Mouse (Mus musculus) right cerebral cortex, postnatal 10 days (tissue): ENCODE measurements around the gene Hsd17b7.

Source experiments
- DNase-seq, 2 experiments: peaks; one replicate each; pipeline ENCODE4 v3.0.0; 2021; ENCODE audit warnings: low spot score in 2 of 2

The Hsd17b7 gene

DNA sequence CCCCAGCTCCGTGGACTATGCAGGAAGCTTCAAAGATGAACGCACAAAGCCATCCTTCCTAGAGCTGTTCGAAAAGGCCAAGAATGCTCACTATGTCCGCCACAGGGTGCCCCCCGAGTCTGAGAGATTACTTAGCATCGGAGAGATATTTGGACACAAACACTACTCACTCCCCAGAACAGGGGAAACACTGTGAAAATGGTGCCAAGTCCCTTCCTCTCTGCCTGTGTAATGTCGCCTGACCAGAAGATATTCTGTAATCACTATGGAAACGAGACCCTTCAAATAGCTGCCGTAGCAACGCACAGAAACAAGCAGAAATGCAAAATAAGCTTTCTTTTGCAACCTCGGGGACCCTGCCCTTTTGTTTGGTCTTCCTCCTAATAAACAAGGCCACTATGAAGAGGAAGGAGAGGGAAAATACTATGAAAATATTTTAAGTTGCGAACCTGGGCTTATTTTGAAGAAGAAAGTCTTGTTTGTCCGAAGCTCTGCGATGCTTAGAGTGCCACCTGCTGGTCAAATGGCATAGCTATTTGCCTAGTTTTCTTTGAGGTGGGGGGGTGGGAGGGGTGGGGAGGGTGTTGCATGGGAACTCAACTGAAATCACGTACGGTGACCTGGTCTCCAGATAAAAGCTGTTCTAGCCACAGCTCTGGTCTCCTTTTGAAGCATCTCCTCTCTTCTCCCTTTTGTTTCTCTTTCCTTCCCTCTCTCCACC, 34.9 kb downstream of the Hsd17b7 start:
- peak; percentile 69 to 72 for DNase-seq

DNA sequence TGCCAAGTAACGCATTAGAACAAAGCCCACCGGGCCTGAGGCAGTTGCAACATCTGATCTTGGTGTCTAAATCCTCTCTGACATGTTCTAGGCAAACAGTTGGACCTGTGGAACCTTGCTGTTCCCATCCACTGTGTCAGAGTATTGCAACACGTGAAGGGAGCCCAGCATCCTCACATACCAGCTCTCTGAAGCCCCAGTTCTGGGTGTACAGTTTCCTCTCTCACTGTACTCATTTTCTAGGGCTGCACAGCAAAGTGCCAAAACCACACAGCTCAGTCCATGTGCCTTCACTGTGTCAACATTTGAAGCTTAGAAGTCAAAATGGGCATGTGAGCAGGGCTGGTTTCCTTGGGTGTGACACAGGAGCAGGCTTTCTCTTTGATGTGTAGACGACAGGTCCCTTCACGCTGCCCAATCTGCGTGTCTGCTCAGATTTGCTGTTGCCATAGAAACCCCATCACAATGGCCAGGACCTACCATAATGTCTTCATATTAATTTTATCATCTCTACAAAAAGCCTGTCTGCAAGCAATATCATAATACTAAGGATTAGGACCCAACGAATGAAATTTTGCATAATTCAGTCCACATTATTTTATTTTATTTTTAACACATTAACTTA, 36.8 kb downstream of the Hsd17b7 start:
- no peak for DNase-seq

DNA sequence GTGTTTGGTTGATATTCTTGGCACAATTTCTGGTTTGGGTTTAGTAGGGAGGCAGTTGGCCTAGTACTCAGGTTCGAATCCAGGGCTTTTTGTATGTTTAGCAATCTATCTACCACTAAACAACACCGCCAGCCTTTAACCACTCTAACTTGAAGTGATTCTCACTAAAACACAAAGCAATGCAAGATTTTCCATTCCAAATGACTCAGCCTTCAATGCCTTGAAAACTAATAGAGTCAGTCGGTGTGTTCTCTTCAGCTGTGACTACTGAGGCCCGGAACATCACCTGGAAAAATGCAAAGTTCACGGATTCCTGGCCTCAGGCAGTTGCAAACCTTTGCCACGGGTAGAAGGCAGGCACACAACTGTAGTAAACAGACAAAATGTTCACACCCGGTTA, 37.3 kb downstream of the Hsd17b7 start:
- no peak for DNase-seq

DNA sequence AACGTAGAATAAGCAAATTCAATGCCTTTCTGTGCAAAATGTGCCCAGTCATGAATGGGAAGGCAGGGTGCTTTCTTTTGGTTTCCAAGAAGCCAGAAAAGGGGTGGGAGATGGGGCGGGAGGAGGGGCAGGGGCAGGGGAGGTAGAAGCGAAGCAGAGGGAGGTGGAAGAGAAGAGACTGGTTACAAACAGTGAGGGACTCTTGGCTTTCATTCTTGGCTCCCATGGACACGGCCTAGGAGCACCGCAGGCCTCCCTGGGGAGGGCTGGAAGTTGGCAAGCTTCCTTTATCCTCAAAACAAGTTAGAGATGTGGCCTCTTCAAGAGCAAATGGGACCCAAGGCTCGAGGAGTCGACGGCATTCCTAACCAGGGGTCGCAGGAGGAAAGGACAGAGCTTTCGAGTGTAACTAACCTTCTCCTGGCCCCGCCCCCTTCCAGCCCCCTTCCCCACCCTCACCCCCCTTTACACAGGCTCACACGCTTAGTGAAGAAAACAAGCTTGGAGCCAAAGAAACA, 40.5 kb downstream of the Hsd17b7 start, which contains the start of gene Ccdc190:
Ccdc190 (plus strand) TSS at position 195 of the 518 bp plus-strand sequence.
- DNase-seq, result peak; percentile 61 to 77

DNA sequence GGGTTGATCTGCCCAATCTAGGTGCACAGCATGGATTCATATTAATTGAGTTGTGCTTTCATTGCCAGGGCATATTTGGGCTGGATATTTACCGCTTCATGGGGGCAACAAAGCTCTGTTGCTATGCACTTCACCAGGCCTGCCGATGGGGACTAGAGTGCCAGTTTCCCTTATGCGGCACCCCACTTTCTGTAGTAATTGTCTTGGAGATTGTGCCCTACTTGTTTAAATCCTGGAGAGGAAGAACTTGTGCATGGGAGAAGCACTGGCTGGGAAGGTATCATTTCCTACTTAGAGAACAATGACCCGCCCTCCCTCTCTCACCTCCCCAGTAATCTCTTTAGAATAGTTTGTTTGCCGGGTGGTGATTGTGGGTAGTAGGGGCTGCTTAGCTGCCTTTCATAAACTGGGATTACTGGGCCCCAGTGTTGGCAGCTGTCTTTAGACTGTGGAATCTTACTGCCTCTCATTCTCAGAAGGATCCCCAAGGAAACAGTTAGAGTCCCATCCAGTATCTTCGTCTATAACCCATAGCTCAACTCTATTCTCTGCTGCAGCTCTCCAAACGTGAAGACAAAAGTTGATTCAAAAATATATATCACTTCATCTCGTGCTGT, 41.2 kb downstream of the Hsd17b7 start:
- no peak for DNase-seq

DNA sequence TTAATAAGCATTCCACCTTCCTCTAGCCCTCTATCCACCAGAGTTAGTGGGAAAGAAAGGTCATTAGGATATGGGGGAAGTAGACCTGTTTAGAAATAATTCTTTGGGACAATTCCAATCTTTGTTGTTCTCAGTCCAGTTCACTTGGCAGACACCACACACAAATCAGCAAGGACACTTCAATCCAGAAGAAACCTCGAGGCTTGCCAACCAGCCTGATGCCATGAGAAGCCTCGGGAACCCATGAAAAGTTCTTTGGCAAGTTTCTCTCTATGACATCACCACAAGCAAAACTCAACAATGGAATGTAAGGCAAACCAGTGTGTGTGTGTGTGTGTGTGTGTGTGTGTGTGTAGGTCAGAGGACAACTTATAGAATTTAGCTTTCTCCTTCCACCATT, 44.5 kb downstream of the Hsd17b7 start:
- DNase-seq, result no peak

DNA sequence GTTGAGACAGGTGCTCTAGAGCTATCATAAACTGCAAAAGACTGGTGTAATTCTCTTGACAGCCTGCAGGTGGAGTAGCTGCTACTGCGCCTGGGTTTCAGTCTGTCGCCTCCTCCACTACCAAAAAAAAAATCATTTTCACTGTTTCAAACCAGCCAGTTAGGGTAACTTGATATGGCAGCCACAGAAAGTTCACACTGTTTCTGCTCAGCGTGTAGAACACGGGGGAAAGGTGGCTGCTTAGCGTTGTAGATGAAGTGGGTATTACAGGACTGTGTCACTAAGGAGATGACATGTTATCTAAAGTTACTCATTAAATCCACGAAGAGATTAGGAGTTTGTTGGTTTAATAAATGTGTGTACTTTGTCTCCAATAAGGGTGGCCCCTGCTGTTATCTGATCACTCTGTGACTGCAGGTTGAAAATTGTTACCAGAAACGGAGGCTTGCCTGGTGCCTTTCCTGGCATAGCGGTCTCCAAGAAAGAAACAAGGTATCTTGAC, 47.3 kb downstream of the Hsd17b7 start:
- peak in 1 of 2 experiments; percentile 52 for DNase-seq

DNA sequence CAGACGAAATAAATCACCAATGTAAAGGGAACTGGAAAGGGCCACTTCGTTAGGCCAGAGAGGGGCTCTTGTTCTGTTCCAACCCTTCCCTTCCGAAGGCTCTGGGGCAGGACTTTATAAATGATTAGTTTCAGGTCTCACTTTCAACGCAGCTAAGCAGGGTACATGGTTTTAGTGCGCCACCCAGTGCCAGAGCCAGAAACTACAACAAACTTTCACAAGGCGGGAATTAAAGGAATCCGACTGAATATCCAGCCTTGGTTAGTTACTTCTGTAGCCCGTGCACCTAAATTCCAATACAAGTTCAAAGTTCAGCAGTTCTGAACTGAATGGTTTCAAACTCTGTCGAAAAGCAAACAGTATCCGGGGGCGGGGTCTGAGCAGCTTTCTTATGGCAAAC, 49.8 kb downstream of the Hsd17b7 start:
- peak; percentile 75 to 88 for DNase-seq

DNA sequence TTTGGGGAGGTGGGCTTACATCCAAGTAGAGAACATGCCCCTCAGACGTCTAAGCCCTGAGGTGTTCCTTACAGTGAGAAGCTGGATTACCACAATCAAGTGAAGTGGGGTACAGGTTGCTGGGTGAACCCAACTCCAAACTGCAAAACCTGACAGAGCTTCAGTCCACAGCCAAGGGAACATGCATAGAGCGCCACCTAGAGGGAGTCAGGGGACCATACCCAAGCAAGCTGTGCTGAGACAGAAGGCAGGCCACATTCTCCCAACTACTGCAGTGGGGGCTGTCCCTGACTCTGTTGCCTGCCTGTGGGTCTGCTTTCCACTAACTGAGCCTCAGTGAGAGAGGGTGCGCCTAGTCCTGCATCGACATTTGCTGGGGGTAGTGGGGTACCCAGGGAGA, 51.0 kb downstream of the Hsd17b7 start:
- DNase-seq, result peak; percentile 84 to 85

DNA sequence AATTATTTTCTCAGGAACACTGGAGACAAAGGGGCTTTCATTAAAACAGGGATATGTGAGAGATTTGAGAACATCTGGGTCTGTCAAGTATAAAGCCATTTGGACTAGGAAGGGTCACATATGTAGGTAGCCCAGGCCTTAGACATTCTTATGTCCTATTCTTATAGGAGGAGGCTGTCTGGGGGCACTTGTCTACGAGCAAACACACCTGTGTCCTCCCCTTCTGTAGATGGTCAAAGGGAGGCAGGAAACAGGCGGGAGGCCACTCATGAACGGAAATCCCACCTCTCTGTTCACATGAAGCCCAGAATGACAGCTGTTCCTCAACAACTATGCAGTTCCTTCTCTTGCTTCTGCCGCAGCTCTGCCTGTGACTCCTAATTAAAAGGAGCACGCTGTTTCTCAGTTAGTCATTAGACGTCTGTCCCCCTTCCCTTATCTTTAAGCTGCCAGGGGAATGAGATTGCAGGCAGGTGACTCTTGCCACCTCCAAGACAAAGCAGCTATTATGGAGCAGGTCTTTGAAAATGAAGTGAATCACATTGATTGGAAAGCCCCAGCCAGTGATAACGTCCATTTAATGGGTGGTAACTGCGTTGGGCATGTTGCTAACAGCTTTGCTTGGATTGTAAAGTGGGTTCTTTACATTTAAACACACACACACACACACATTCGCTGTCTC, 51.8 kb downstream of the Hsd17b7 start:
- DNase-seq, result peak in 1 of 2 experiments; percentile 17

DNA sequence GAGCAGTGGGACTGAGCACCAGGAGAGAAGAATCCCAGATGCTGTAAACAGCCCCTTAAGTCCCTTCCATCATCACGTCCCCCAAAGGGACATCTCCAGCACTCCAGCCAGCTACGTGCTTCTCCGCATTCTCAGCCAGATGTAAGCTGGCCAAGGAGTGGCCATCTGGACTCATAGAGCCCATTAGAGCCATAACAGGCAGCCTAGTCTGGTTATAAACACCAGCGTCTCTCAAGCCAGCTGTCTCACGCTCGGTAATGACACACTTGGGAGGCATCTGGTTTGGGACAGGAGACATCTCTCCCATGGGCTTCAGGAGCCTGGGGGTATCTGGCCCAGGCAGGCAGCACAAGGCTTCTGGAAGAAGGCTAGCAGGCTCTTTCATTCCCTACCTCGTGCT, 52.4 kb downstream of the Hsd17b7 start:
- peak in 1 of 2 experiments; percentile 27 for DNase-seq

DNA sequence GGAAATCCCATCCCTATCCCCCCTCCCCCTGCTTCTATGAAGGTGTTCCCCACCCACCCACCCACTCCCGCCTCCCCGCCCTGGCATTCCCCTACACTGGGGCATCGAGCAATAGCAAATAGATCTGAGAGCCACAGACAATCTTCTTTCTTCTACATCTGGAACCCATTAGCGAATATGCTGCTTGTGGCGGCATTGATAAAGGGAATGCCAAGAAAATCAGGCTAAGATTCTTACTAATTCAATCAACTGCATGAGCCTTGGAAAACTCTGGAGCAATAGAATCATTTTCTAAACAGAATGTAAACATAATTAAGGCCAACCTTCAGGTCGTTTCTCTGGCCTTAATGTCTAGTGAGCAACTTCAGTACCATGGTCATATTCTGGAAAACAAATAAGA, 57.5 kb downstream of the Hsd17b7 start:
- no peak for DNase-seq

DNA sequence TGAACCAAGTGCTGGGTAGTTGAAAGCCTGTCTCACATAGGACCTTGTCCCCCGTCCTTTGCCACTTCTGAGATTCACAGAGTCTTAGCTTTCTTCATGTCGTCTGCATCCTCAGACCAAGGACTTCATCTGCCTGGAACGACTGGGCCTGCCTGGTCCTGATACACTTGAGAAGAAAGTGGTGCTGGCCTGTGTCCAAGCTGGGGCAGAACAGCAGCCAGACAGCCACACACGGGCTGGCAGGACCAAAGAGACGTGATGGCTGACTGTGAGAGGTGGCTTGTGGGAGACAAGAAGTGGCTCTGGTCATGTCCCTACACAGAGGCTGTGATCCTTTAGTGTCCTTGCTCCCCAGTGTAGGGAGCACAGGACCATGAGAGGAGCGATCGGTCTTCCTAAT, 58.3 kb downstream of the Hsd17b7 start:
- DNase-seq, result peak in 1 of 2 experiments; percentile 24

DNA sequence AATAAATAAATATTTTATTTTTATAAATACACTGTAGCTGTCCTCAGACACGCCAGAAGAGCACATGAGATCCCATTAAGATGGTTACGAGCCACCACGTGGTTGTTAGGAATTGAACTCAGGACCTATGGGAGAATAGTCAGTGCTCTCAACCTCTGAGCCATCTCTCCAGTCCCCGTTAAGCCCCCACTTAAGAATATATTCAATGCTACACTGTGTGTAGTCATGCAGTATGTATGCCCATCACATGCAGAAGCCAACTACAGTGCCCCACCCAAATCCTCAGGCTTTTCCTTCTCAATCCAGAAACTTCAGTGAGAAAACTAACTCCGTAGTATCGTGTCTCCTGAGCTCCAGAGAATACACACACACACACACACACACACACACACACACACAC, 59.4 kb downstream of the Hsd17b7 start:
- no peak for DNase-seq

DNA sequence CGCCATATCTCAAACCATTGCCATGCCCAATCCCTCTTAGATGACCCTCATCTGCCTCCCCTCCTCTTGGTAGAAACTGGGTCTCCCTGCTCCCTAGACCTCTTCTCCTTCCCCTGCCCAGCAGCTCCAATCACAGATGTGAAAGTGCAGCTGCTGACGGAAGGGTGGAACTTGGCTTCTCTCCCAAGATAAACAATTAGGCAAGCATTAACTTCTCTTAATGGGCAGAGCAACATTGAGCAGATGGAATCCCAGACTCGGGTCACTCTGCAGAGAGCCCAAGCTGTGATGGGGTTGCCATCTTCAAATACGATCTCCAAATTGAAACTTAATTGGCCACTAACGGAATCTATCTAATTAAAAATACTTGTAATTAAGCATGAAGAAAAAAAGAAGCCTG, 59.9 kb downstream of the Hsd17b7 start:
- DNase-seq, result no peak

DNA sequence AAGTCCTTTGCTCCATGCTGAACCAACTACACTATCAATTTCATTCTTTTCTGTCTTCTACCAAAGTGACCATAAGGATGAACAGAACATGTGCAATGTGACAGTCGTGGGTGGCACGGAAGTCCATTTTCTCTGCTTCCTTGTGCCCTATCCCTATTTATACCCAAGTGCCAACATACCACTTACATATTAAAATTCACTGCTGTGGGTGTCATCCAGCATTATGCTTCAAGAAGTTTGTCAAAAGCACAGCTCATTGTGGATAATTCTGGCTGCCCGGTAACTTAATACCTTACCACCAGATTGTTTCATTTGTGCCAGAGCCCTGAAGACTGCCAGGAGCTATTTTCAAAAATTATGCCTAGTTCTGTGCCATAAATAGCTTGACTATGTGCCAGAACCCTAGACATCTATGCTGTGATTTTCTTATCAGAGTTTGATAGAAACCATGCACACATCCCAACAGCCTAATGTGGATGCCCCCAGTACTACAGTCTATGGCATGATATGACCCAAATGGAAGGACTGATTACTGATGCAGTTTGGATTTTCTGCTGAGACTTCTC, 68.2 kb downstream of the Hsd17b7 start:
- no peak for DNase-seq
